Mouse (Mus musculus): ENCODE measurements around the gene Tff1.

GRCm38 (mm10) chr17:31165127-31165526, at the start of gene Tff1:
- TF ChIP-seq POLR2A (IDR thresholded peaks at IDR 0.05; ENCODE audit: control insufficient read depth, extremely low read depth, insufficient read depth, low read length, poor library complexity) (no peak), CTCF (IDR thresholded peaks at IDR 0.05; ENCODE audit: borderline replicate concordance, control insufficient read depth, extremely low read depth, insufficient read depth, low read length, poor library complexity) (no peak)

Data from thymus, adult 2 months (tissue).